Mouse (Mus musculus): ENCODE measurements around the gene Vipas39.

- TF ChIP-seq GATA1 (IDR thresholded peaks at IDR 0.05; ENCODE audit: low read length) (no peak), TAL1 (IDR thresholded peaks at IDR 0.05; ENCODE audit: low read length) (no peak)
Measured at GRCm38 (mm10) chr12:87278118-87278730, 12.2 kb upstream of the Vipas39 start.

Data from erythroblast, embryonic 14.5 days (primary cell).